Mouse (Mus musculus) bone marrow macrophage, adult 2 months (primary cell): ENCODE data around the gene Gck. TPM values are rescaled to one million over a fixed set of nuclear protein-coding genes. Genes with fewer than 3 reads are reported as not detected.

Source experiments
- H3K27ac ChIP-seq: 2 replicates; pipeline ENCODE4 v1.5.1; 2012; ENCODE audit warnings: low read depth, low read length; ENCODE audit not compliant: insufficient read depth
- H3K4me1 ChIP-seq: 2 replicates; pipeline ENCODE4 v1.6.1; 2012; ENCODE audit warnings: low read length; ENCODE audit not compliant: control insufficient read depth, insufficient read depth
- H3K4me3 ChIP-seq: 2 replicates; pipeline ENCODE4 v1.5.1; 2012; ENCODE audit warnings: mild to moderate bottlenecking, low read length, moderate library complexity; ENCODE audit not compliant: insufficient read depth
- CTCF ChIP-seq: IDR thresholded peaks from 2 replicates; pipeline ENCODE4 v1.5.1; 2012; ENCODE audit warnings: low read depth, mild to moderate bottlenecking, low read length, moderate library complexity
- POLR2A ChIP-seq: IDR thresholded peaks from 2 replicates; pipeline ENCODE4 v1.6.1; 2012; ENCODE audit warnings: mild to moderate bottlenecking, low read depth, low read length, borderline replicate concordance
- polyA plus RNA-seq: library from polyadenylated mRNA; stranded (reverse); fragments of >200 nt; gene quantifications from 2 replicates; pipeline ENCODE4 v1.2.4, GENCODE M21; 2012; ENCODE audit not compliant: missing spikeins, insufficient read depth, insufficient read length

Gck gene
- polyA plus RNA-seq, 1 experiment, result not detected

GRCm38 (mm10) chr11:5980108-5980507 is 30.2 kb upstream of the Gck start:
- H3K4me1 ChIP-seq, result no peaks in the 10 kb centered on the region

GRCm38 (mm10) chr11:5979088-5979487 is 29.2 kb upstream of the Gck start:
- Histone ChIP-seq H3K4me1 (peaks cover 4% of the 10 kb centered on the region; the same call in 1 of the 2 replicates), H3K27ac (no peak overlapping the region), H3K4me3 (no peak overlapping the region)
- TF ChIP-seq POLR2A (no peak), CTCF (no peak)

More at GRCm38 (mm10) chr11:5980108-5980507, 30.2 kb upstream of the Gck start:
- Histone ChIP-seq H3K4me3 (no peak overlapping the region), H3K27ac (no peak overlapping the region)
- TF ChIP-seq CTCF, result no peak

GRCm38 (mm10) chr11:5976106-5976505 is 26.2 kb upstream of the Gck start:
- Histone ChIP-seq H3K27ac (no peak overlapping the region), H3K4me1 (peaks cover 7% of the 10 kb centered on the region; the same call in 1 of the 2 replicates), H3K4me3 (no peak overlapping the region)
- TF ChIP-seq POLR2A (no peak), CTCF (no peak)

GRCm38 (mm10) chr11:5975068-5975467 is 25.2 kb upstream of the Gck start:
- Histone ChIP-seq H3K4me3 (no peak overlapping the region), H3K27ac (no peak overlapping the region), H3K4me1 (peaks cover 7% of the 10 kb centered on the region; the same call in 1 of the 2 replicates)
- no peak for TF ChIP-seq CTCF
- TF ChIP-seq POLR2A, result no peak

- H3K4me1 ChIP-seq, result peaks cover 7% of the 10 kb centered on the region; the same call in 1 of the 2 replicates
- TF ChIP-seq POLR2A (no peak), CTCF (no peak)
- H3K27ac ChIP-seq, result no peak overlapping the region
- H3K4me3 ChIP-seq, result no peak overlapping the region
Measured at GRCm38 (mm10) chr11:5974053-5974452, 24.2 kb upstream of the Gck start.

GRCm38 (mm10) chr11:5973151-5973550 is 23.3 kb upstream of the Gck start:
- Histone ChIP-seq H3K4me1 (peaks cover 7% of the 10 kb centered on the region; the same call in 1 of the 2 replicates), H3K4me3 (no peak overlapping the region), H3K27ac (no peak overlapping the region)
- no peak for TF ChIP-seq POLR2A
- no peak for TF ChIP-seq CTCF

GRCm38 (mm10) chr11:5971202-5971601 is 21.3 kb upstream of the Gck start:
- H3K4me3 ChIP-seq, result no peak overlapping the region
- TF ChIP-seq CTCF (no peak), POLR2A (no peak)

GRCm38 (mm10) chr11:5968223-5968622 is 18.3 kb upstream of the Gck start:
- H3K27ac ChIP-seq, result no peak overlapping the region
- TF ChIP-seq CTCF, result no peak
- TF ChIP-seq POLR2A, result no peak

More at GRCm38 (mm10) chr11:5971202-5971601, 21.3 kb upstream of the Gck start:
- Histone ChIP-seq H3K4me1 (peaks cover 7% of the 10 kb centered on the region; the same call in 1 of the 2 replicates), H3K27ac (no peak overlapping the region)

GRCm38 (mm10) chr11:5966751-5967150 is 16.9 kb upstream of the Gck start:
- no peak for TF ChIP-seq POLR2A
- no peak for TF ChIP-seq CTCF
- no peaks in the 10 kb centered on the region for H3K4me1 ChIP-seq
- H3K27ac ChIP-seq, result no peak overlapping the region
- no peak overlapping the region for H3K4me3 ChIP-seq

More at GRCm38 (mm10) chr11:5968223-5968622, 18.3 kb upstream of the Gck start:
- Histone ChIP-seq H3K4me3 (no peak overlapping the region), H3K4me1 (no peaks in the 10 kb centered on the region)

- TF ChIP-seq CTCF, result no peak
- TF ChIP-seq POLR2A, result no peak
Measured at GRCm38 (mm10) chr11:5965865-5966264, 16.0 kb upstream of the Gck start.

GRCm38 (mm10) chr11:5960051-5960450 is 10.2 kb upstream of the Gck start:
- Histone ChIP-seq H3K4me3 (no peak overlapping the region), H3K4me1 (peaks cover 29% of the 10 kb centered on the region), H3K27ac (no peak overlapping the region)
- TF ChIP-seq POLR2A (no peak), CTCF (no peak)

More at GRCm38 (mm10) chr11:5965865-5966264, 16.0 kb upstream of the Gck start:
- Histone ChIP-seq H3K4me1 (peaks cover 4% of the 10 kb centered on the region), H3K27ac (no peak overlapping the region), H3K4me3 (no peak overlapping the region)
